Mouse (Mus musculus) bone marrow macrophage, adult 2 months (primary cell): ENCODE results near the gene Ccdc71.

Experiments
- CTCF ChIP-seq: IDR thresholded peaks from 2 replicates; pipeline ENCODE4 v1.5.1; 2012; ENCODE audit warnings: low read depth, mild to moderate bottlenecking, low read length, moderate library complexity
- POLR2A ChIP-seq: IDR thresholded peaks from 2 replicates; pipeline ENCODE4 v1.6.1; 2012; ENCODE audit warnings: mild to moderate bottlenecking, low read depth, low read length, borderline replicate concordance

GRCm38 (mm10) chr9:108445125-108445524 lies 15.2 kb upstream of the Ccdc71 start:
- no peak for TF ChIP-seq CTCF
- no peak for TF ChIP-seq POLR2A
